Mouse (Mus musculus) cerebellum, adult 11 months (tissue): ENCODE data around the gene Glis2.
A peak's percentile ranks its signal among the peaks of the same experiment; 100 is the strongest.
"Not testable (repeated sequence)": the region's sequence is repeated elsewhere in the genome, so short reads cannot be mapped to it uniquely, and the experiment has no call there.

Source experiments
- DNase-seq: peaks from one replicate; pipeline ENCODE4 v3.0.0; 2022

Gene Glis2

DNA sequence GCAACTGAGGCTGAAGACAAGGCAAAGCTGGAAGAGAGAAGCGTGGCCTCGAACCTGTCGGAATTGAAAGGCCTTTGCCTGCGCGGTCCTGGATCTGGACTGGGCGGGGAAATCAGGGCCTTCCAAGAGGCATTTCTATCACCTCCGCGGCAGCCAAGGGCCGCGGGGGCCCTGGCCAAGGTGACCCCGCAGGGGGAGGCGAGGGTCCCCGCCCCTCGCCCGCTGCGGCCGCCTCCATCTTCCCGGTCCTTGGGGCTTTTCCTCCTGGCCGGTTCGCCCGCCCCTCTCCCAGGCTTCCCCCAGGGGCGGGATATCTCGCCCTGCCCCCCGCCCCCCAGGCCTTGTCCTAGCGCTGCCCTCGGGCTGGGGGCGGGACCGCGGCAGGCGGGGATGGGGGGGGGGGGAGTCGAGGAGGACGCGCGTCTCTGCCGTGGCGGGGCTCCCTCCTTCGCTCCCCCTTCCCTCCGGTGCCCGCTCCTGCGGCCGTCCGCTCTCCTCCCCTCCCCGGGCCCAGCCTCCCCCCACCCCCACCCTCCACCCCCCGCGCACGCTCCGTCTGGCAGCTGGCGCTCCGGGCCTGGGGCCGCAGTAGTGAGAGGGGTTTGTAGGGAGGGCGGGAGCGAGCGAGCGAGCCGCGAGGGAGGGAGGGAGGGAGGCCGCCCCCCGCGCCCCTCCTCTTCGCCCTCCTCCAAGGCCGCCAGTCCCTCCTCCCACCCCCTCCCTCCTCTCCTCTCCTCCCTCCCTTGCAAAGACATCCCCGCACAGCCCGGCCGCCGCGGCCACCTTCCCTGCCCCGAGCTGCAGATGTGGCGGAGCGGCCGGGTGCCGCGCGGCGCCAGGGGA, at the start of gene Glis2:
Gene Glis2, plus strand, starts transcription at position 743 of the 843 bp plus-strand sequence.
- DNase-seq = peak; percentile 49

GRCm38 (mm10) chr16:4544845-4545244, 49.7 kb upstream of the Glis2 start:
- DNase-seq = no peak

GRCm38 (mm10) chr16:4546838-4547237, 47.7 kb upstream of the Glis2 start:
- DNase-seq = no peak

DNA sequence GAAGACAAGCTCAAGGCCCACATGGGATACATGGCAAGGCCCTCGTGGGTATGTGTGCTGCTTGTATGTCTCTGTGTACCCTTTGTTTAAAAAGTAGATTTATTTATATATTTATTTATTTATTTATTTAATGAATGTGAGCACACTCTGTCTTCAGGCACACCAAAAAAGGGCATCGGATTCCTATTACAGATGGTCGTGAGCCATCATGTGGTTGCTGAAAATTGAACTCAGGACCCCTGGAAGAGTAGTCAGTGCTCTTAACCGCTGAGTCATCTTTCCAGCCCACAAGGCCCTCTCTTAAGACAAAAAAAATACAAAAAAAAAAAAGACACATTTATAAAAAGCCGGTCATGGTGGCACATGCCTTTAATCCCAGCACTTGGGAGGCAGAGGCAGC, 46.9 kb upstream of the Glis2 start:
- no peak for DNase-seq

GRCm38 (mm10) chr16:4548953-4549688, 45.4 kb upstream of the Glis2 start:
- no peak for DNase-seq

DNA sequence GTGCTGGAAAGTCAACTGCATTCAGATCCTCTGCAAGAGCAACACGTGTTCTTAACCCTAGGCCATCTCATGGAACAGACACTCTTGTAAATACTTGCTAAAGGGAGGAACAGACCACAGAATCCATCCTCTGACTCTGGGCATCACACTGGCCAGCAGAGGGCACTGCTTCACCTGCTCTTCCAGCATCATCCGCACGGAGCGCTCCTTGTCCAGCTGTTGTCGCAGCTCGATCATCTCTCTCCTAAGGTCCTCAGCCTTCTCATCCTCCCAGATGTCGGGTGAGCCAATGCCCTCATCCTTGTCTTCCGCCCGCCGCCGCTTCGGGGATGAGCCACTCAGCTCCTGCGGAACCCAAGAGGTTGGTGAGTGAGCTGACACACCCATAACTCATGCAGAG, 43.5 kb upstream of the Glis2 start:
- peak; percentile 49 for DNase-seq

DNA sequence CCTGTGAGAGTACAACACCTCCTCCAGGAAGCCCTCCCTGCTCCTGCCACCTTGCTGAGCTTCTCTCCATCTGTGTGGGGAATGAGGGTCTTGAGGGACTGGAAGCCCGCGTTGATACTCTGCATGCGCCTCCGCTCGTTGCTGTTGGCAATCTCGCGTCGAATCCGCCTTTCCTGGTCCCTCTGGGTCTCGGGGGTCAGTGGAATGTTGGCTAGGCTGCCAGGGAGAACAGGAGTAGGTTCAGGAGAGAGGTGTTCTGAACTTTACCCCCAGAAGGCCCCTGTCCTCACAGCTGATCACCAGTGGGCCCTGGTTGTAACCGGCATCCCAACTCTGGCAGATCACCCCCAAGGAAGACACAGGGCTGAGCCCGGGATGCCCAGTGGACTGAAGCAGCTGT, 42.6 kb upstream of the Glis2 start:
- no peak for DNase-seq

- DNase-seq = no peak
Measured at GRCm38 (mm10) chr16:4552829-4553550, 41.5 kb upstream of the Glis2 start.

DNA sequence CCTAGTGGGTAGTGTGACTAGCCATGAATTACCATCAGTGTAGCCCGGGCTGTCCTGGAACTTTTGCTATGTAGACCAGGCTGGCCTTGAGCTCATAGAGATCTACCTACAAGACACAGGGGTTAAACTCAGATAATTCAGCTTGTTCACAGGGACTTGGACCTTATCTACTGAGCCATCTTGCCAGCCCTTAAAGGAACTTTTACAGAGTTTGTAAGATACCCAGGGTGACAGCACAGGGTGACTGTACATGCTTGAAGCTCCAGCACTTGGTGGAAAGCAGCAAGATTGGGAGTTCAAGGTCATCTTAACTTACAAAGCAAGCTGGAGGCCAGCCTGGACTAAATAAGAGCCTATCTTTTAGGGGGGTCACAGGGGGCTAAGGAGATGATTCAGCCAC, 39.0 kb upstream of the Glis2 start:
- no peak for DNase-seq

GRCm38 (mm10) chr16:4557085-4557484, 37.4 kb upstream of the Glis2 start:
- DNase-seq = no peak

DNA sequence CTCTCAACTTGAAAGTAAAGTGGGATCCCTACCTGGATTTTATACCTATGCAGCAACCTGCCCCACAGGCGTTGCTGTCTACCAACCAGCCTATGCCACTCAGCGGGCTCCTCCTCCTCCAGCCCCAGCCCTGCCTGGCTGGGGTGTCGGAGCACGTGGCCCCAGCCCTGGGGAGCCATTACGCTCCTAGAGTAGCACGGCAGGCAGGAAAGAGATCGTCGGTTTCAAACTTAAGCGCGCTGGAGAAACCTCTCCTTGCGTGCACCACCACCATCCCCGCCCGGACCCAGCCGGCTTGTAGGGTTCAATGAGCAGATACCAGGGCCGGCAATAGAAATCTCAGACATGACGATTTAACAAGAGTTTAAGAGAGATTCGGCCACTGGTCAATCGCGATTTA, 36.6 kb upstream of the Glis2 start:
- peak; percentile 51 for DNase-seq

- peak; percentile 84 for DNase-seq
Measured at GRCm38 (mm10) chr16:4558384-4558979, 36.0 kb upstream of the Glis2 start.

DNA sequence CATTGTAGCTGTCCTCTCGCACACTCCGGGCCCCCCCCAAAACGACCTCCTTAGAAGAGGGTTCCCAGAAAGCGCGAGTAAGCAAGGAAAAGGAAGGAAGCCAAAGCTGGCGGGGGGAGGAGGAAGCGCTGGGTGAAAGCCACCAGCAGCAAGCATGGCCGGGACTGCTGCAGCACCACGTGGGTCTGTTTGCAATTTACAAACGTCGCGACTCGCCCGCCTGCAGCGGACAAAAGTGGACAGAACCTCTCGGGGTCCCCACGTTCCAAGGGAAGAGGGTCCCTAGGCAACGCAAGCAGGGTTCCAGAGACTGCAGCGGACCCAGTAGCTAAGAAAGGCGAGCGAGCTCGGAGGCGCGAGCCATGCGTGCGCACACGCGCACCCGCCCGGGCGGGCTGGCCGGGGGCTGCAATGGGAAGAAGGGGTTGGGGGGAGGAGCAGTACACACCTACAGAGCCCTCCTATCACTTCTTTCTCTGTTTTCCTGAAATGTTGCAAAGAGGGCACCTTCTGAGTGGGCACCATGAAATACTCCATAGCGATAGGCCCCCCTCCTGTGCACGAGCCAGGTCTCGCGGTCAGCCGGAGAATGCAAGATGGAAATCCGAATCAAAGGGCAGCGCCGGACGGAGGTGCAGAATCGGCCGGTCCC, 35.4 kb upstream of the Glis2 start:
- DNase-seq = peak; percentile 69

DNA sequence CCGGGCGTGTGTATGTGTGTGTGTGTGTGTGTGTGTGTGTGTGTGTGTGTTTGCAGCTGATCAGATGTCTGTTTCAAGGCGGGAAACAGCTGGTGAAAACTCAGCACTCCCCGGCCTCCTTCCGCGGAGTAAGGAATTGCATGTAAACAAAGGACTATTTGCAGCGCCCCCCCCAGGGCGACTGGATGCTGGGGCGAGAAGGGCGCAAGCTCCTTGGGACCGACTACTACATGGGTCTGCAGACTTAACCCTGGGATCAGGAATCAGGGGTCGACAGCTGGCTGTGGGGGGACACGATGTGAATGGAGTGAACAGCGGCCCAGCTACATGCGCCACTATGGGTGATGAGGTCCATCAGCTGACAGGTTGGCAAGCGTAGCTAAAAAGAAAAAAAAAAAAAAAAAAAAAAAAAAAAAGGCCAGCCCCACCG, 34.8 kb upstream of the Glis2 start, which contains the start of gene Tfap4:
Gene Tfap4, minus strand, starts transcription at position 140 of the 430 bp plus-strand sequence.
- DNase-seq = peak; percentile 76

- DNase-seq = peak; percentile 62
Measured at GRCm38 (mm10) chr16:4560145-4560952, 34.2 kb upstream of the Glis2 start.

- DNase-seq = peak; percentile 68
Measured at GRCm38 (mm10) chr16:4567912-4568311, 26.6 kb upstream of the Glis2 start.

DNA sequence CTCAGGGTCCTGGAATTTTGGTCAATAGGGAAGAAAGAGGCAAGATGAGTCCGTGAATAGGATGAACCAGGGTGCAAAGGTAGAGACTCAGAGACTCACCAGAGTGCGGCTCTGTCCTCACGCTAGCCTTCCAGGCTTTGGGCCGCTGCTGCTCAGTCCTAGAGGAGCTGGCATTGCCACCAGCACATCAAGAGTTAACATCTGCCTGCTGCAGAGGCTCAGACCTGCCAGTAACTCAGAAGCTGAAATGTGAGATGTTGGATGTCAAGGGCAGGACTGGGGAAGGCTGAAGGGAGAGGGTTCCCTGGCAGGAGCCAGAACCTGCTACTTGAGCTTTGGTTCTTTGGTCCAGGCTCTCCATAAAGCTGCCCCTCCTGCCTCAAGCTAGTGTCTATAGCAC, 23.8 kb upstream of the Glis2 start:
- no peak for DNase-seq

DNA sequence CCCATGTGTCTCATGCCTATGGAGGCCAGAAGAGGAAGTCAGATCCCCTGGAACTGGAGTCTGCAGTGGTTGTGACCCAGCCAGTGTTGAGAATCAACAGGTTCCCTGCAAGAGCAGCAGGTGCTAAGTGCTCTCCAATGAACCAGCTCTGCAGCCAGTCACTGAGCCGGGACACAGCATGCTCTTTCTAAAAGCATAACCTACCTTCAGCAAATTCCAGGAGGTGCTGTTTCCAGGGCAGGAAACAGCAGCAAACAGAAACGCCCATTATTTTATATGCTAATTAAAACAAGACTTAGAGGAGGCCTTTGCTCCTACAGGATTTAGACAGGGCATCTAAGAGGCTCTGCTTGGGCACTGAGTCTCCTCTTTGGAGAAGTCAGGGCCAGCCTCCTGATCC, 18.5 kb upstream of the Glis2 start:
- no peak for DNase-seq

GRCm38 (mm10) chr16:4576873-4577272, 17.6 kb upstream of the Glis2 start:
- no peak for DNase-seq

- no peak for DNase-seq
Measured at GRCm38 (mm10) chr16:4578630-4579029, 15.9 kb upstream of the Glis2 start.

- not testable (repeated sequence) for DNase-seq
Measured at GRCm38 (mm10) chr16:4581179-4581578, 13.3 kb upstream of the Glis2 start.

- no peak for DNase-seq
Measured at GRCm38 (mm10) chr16:4583807-4584206, 10.7 kb upstream of the Glis2 start.
